Mouse (Mus musculus) granulocyte monocyte progenitor cell, adult 5-6 weeks (primary cell): ENCODE data around the gene Igfbp2. TPM values are rescaled to one million over a fixed set of nuclear protein-coding genes. Genes with fewer than 3 reads are reported as not detected.

ENCODE experiments used
- ATAC-seq: replicated peaks from 2 replicates; pipeline ENCODE4 v1.8.0; 2016; ENCODE audit warnings: mild to moderate bottlenecking, moderate TSS enrichment, inconsistent platforms; ENCODE audit not compliant: poor library complexity, severe bottlenecking
- total RNA-seq, 2 experiments: library from RNA; stranded (forward) in 1 of 2; stranded (reverse) in 1 of 2; fragments of 200-712, 200-1000 nt in 1 of 2; fragments of >200 nt in 1 of 2; fragmentation: Nextera tagmentation in 1 of 2; gene quantifications; 2 replicates each; pipeline ENCODE4 v1.2.3; 2014 to 2017

Igfbp2 gene
- total RNA-seq, 2 experiments from 2014 or later, result not detected

DNA sequence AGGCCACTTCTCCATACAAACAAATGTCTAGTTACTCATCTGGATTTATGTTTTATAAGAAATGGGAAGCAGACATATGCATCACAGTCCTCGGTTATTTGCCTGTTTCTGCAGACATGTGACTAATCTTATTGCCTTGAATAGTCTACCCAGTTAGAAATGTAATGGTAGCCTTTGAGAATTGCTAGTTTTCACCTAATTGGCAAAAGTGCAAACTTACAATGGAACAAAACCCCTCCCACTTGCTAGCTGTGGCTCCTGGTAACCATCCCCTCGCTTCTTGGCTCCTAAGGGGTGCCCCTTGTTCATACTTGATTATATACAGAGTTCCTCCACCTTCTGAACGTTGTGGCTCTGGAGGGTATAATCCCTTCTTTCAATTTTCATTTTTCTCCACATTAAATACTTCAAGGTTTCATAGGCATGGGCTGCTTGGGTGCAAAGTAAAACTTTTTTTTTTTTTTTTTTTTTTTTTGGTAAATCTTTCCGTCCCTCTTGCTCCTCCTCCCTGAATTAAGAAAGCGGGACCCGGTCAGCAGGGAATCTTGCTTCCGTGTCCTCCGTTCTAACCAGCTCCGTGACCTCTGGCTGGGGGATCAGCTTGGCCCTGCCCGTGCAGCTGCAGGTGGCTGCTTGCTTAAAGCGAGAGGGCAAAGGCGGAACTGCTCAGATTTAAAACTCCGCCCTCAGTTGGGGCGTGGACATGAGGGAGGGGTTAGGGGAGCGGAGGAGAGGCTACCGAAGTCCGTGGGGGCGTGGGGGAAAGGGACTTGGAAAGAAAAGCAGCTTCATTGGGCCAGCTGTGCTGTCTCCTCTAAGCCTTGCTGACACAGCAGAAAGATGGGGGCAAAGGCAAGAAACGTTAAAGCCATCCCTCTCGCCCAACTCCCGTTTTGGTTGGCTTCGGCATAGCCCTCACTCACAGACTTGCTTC lies 45.6 kb downstream of the Igfbp2 start:
- peak; percentile 73 for ATAC-seq

DNA sequence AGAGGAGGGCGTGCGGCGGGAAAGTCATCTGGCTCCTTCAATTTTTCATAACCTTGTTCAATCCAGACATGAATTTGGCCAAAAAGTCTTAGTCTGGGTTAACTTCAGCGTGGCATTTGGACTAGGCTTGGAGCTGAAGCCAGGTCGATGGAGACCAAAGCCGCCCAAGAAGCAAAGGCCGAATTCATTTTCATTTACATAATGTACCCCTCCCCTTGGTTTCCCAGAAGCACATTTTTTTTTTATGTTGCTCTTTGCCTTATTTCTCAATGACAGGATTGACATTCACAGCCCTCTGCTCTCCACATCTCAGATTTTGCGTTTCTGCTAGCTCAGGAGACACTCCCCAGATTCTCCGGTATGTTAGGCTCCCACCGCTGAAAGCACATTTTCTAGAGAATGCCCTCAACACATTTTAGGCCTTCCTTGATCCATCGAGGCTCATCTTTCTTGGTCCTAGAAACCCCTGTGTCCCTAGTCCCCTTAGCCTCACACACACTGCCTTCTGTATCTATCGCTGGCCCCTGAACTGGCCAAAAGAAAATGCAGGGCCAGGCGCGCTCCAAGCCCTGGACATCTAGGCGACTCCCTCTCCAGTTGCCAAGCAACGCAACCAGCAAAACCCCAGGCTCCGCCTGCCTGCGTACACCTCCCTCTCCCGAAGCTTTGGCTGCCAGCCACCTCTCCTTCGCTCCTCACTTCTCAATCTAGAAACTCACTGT lies 46.5 kb downstream of the Igfbp2 start:
- ATAC-seq, result 0 out of 2 replicates have a peak, but pooled peaks have one; percentile 12

DNA sequence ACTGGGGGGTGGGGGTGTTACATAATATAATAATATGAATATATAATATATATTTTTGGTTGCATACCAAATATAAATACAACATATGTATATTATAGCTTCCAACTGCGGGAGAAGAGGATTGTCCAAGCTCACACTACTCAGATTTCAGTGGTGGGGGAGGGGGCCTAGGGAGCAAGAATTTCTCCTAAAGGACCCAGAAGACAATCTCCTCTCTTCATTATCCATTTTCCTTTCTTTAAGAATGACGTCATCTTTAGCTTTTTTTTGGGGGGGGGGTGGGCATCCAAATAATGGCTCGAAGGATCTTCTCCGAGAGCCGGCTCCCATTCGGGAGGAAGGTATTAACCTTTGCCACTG lies 47.0 kb downstream of the Igfbp2 start:
- no peak for ATAC-seq

DNA sequence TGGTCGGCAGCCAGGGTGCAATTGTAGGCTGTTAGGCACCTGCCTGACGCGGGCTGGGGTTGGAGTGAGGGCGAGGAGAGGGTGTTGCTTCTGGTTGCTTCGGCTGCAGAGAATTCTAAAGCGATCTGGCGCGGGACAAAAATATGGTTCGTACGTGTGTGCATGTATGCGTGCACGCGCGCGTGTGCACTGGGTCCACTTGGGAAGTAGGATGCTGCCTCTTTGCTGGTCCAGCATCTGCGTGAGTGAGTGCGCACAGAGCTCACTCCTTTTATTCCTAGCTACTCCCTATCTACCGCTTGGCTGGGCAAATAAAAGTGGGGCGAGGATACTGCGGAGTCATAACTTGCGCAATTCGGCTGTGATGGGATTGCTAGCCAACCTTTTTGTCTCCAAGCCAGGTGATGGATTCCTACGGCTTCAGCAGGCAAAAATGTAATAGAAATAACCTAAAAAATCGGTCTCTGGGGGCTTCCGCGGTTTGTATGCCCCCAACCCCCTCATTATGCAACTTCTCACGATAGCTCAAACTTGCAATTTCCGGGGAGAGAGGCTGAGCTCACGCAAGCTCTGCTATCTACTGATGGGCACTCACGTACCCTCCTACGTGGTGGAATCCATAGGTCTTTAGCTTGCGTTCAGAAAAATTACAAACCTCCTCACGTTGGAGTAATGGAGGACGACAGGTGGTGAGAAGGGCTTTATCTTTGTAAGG lies 47.6 kb downstream of the Igfbp2 start:
- no peak for ATAC-seq

DNA sequence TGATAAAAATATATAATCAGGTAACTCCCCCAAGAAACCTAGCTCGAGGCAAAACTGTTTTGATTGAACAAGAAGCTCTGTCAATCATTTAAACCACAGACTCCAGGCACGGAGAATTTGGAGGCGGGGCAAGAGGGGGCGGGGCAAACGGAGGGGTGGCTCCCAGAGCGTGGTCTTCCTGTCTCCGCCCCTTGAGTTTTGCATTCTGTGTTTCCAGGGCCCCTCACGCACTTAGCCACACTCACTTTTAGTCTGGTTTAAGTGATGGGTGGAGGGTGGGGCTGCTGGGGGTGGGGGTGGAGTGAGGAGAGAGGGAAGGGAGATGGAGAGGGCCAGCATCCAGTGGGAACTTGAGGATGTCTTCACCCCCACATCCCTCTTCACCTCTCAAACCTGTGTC lies 48.2 kb downstream of the Igfbp2 start:
- 0 out of 2 replicates have a peak, but pooled peaks have one; percentile 29 for ATAC-seq

DNA sequence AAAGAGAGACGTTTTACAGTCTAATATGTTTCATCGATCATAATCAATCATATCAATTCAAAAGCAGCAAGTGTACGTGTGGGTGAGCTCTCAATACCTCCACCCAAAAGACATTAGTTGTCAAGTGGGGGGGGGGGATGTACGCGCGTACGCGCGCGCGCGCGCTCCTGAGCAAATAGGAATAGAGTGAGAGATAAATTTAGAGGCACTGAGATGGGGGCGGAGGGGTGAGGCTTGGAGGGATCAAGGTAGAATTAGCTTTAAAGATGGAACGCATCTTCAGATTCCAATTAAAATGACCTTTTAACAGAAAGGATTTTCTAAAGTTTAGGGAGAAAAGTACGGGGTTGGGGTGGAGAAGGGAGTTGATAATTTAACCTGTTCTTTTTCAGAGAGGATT lies 48.8 kb downstream of the Igfbp2 start:
- ATAC-seq, result no peak

DNA sequence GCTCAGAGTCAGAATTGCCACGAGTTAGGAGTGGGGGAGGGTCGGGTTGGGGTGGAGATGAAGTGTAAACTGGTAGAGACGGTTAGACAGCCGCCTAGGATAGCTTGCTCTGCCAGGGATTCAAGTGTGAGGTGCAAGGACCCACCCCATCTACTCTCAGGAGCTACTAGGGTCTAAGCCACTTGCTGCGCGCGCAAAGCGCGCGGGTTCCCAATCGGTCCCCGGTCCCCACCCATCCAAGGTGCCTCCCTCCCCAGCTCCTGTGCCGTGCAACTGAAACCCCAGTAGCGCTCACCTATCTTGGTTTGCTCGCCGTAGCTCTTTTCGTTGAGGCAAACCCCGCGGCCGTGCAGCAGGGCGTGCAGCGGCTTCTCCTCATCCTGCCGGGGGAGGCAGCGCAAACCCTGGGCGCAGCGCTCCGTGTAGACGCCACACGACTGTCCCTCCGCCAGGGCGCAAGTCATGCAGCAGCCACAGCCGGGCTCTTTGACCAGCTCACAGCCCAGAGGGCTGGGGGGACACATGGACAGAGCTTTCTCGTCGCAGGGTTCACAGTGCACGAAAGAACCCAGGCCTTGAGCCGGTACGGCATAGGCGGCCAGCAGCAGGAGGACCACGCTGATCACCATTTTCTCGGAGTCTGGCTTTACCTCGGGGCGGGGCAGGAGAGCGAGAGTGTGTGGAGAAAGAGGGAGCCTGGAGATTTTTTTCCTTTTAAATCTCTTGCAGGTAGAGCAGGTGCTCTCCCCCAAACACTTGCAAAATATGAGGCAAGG lies 49.4 kb downstream of the Igfbp2 start:
- ATAC-seq, result no peak; the same call in 1 of the 2 replicates

DNA sequence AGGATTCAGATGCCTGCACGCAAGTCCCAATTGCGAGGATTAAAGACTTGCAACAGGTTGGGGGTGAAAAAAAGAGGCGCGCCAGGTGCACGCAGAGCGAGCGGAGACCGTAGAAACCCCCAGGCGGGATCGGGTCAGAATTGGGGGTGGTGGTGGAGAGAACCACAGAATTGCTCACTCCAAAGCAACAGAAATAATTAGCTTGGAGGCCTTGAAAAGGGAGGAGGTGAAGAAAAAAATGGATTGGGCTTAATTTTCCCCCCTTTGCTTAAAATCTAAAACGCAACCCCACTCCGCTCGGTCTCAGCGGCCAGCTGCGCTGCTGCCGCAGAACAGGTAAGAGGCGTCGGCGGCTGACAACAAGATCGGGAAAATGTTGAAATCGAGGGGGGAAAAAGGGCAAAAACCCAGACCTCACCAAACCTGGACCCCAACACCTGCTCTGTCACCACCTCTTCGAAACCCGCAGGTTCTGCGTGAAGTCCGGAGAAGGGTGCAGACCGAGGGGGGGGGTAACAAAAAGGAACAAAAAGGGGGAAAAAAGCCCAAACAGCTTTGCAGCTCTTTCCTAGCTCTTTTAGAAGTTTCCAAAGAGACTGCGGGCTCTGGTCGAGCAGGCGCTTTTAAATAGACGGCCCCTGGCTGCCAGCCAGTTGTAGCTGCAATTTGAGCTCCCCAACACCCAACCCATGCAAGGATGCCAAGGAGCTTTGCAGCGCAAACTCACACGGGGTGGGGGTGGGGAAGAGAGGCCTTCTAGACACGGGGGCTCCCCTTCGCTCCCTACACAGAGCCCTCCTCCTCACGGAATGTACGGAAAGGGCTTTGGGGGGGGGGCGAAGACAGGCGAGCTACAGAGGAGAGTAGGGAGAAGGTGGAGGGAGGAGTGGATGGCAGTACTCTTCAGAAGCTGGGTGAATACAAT lies 50.2 kb downstream of the Igfbp2 start, which contains the start of gene Igfbp5:
Gene Igfbp5, minus strand, starts transcription at position 598 of the 925 bp plus-strand sequence.
- ATAC-seq, result no peak

DNA sequence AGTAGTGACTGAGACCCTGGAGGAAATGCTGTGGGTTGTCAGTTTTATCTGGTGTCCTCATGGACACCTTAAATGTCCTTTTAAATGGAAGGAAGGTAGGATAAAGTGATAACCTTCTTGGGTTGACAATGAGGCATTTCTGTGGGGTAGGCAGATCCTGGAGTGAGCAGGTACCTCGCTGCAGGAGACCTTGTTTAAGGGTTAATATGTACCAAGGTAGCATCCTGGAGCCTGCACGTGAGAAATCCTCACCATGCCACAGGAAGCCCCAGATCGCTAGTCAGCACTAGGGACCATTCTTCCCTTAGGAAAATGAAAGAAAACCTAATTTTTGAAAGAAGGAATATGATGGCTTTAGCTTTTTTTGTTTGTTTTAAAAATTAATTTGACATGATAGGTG lies 51.4 kb downstream of the Igfbp2 start:
- ATAC-seq, result no peak

DNA sequence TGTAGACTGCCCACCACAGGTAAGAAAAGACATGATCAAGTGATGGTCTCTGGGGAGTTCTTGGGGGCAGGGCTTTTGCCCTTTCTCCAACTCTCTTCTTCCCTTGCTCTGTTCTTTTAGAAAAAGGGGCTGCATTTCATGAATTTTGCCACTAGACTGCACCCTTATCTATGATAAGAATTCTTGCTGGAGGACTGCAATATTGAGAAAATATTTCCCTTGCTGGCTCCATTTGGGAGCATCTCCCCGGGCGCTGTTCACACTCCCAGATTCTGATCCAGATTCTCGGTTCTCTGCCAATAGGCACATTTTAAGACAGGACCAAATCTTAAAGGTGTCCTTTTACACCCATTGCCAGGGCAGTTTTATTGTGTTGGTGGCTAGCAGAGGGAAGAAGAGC lies 51.8 kb downstream of the Igfbp2 start:
- ATAC-seq, result no peak

DNA sequence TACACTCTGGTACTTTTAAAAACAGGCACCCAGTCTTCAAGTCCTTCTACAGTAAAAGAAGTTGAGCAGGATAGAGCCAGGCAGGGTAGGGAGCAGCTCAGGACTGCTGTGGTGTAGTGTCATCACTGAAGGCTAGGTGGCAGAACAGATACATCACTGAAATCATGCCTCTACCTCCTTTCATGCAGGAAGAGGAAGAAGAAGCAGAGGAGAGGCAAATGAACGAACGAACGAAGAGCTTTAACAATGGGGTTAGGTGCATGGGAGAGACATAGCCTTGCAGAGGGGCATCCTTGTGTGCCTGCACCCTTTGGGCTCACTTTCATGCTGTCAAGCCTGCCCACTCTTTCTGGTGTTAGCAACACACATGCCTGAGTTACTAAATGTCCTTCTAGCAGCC lies 53.6 kb downstream of the Igfbp2 start:
- peak; percentile 55; the same call in 1 of the 2 replicates for ATAC-seq

DNA sequence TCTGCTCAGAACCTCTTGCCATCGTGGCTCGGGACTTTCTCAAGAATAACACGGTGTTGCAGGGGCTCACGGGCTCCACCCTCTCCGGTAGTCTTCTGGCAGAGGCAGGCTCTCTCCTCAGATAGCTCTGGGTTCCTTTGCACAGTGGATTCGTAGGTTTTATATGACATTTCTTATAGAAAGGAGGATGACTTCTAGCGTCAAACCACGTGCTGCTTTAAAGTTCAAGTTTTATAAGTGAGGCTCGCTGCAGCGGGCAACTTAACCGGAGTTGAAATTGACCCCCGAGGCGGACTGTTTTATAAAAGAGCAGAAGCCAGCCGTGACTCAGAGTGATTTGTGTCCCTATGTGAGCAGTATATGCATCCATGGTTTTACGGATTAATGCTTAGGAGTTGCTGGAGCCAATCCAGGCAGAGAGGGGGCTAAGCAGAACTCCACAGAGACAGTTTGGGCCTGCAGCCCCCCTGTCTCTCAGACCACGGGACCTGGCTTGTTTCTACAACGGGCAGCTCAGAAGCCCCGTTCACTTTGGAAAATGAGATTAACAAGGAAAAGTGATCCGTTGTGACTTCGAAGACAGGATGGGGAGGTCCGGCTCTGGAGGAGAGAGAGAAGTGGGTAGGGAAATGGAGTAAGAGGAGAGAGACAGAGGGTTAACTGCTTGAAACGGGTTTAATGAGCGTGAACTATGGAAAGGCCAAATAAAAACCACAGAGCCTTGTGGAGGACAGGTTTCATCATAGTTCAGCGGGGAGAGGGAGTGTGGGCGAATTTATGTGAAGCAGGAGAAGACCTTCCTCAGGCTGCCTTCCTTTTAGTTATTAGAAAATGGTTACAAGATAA lies 54.4 kb downstream of the Igfbp2 start:
- no peak for ATAC-seq

DNA sequence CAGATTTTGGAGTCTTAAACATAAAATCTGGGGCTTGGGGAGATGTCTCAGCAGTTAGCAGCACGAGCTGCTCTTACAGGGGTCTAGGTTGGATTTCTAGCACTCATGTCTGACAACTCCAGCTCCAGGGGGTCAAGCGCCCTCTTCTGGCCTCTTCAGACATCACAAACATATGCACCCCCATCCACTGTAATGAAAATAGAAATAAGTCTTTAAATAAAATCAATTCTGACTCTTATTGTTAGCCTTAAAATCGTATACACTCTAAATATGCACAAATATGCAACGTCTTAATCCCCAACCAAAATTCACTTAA lies 55.0 kb downstream of the Igfbp2 start:
- ATAC-seq, result no peak

DNA sequence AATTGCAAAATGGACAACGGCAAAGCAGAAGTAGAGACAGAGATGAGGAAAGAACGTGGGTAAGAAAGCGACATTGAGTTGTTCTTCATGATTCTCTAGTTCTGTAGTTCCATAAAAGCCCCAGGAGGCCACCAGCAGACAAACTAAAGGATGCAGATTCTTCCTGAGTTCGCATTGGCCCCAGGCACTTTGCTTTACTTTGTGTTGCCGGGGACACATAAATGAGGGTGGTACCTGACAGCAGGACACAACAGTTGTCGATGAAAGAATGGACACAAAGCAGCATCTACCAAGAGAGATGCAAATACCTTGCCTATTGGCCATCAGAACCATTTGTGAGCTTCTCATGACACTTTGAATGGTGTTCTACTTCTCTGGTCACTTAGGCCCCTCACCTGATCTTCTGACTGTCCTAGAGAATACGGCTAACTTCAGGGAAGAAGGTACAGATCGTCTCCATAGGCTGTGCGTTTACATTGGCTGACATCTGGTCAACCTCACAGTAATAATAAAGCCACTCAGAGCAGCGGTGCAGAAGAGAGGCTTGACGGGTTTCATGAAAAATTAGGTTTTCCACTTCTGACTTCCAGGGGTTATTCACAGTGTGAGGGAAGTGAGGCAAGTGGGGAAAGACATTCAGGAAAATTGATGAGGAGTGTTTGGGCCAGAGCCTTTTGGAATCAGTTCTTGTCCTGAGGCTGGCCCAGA lies 61.0 kb downstream of the Igfbp2 start:
- no peak for ATAC-seq

DNA sequence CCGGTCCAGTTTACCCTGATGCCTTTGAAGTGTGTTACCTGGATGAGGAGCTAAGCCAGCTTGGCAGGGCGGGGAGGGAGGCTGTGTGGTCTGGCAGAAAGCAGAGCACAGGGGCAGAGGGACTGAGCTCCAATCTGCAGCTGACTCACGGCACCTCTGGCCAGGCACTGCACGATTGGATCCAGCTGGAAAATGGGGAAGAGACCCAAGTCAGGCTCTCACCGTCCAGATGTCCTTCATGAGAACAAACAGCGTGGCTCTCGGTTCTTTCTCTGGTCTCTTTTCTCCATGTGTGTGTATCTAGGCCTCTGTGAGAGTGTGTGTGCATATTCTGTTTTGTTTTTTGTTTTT lies 61.5 kb downstream of the Igfbp2 start:
- ATAC-seq, result no peak

DNA sequence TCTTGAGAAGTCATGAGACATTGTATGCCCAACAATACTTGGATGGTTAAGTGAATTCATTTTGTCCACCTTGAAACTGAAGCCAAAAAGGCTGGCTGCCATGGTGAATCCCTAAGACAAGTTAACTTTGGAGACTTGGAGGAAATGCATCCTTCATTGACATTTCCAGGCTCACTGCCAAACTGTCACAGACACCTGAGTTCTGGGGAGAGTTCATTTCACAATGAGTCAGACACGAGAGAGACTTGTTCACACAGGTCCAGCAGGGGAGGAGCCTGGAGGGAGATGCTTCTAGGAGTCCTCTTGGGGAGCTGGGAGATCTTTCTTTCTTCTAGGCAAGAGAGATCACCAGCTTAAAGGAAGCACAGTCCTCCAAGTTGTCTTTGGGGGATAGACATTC lies 63.6 kb downstream of the Igfbp2 start:
- no peak for ATAC-seq

DNA sequence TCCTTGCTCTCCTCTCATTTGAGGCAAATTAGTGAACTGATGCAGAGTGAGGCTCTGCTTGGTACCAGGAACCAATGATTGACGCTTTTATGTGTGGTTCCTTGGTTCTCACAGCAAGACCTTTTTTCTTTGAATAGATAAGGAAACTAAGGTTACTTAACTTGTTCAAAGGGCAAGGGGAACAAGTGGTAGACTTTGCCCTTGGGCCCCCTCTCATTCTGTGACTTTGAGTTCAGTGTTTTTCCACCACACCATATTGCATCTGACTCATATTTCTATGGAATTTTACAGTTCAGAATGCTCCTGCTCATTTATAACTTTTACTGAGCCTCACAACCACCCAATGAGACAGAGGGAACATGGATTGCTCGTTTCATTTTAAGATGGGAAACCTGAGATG lies 71.5 kb downstream of the Igfbp2 start:
- no peak for ATAC-seq
